Mouse (Mus musculus): Measurements from ENCODE around the gene Samd14. TPM values are rescaled to one million over a fixed set of nuclear protein-coding genes. Genes with fewer than 3 reads are reported as not detected.
"Not testable (repeated sequence)": the region's sequence is repeated elsewhere in the genome, so short reads cannot be mapped to it uniquely, and the experiment has no call there.

The Samd14 gene
- total RNA-seq (2014; fragmentation: Nextera tagmentation) (69.9 and 89.1 TPM in 2 replicates), total RNA-seq (2017) (29.0 and 30.8 TPM in 2 replicates)

DNA sequence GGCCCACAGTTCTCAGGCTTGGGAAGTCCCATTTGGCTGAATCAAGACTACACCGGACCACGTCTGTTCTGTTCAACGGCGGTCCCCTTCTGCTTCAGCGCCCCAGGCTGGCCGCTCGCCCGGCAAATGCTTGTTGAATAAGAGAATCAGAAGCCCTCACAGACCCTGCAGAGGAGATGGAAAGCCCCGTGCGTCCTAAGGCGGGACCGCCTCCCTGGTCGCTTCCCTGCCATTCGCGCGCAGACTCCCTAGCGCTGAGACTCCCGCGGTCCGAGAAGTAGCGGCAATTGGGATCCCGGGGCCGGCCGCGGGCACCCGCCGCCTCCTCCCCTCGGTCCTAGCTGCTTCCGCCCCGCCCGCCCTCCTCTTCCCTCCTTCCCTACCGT lies at the start of gene Samd14:
Samd14 (plus strand) TSS at position 251 of the 386 bp plus-strand sequence.
- peak; percentile 20; the same call in 1 of the 2 replicates for ATAC-seq (replicated peaks; ENCODE audit: low FRiP score, low TSS enrichment, poor library complexity, severe bottlenecking)

DNA sequence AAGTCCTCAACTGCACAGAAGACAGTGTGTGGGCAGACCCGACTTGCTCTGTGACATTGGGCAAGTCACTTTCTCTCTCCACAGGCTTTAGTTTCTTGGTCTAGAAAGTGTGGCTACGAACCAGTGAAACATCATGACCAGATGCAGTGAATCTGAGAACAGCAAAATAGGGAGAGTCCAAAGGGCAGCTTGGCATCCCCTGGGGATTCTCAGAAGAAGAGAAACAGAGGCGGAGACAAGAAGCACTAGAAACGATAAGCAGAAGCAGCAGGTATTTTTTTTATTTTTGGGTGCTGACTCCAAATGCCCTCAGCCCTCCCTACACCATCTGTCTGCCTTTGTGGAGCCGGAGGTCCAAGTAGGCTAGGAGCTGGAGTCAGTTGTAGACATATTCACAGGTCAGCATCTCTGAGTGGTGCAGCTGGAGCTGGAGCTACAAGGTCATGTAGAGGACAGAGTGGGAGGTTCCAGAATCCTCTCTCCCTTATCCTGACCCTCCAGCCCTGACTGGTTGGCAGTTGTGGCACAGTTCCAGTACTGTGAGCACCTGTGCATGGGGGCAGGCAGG lies 47.1 kb upstream of the Samd14 start:
- no peak for ATAC-seq (replicated peaks; ENCODE audit: low FRiP score, low TSS enrichment, poor library complexity, severe bottlenecking)

- peak; percentile 36; the same call in 1 of the 2 replicates for ATAC-seq (replicated peaks; ENCODE audit: low FRiP score, low TSS enrichment, poor library complexity, severe bottlenecking)
These were observed 42.3 kb upstream of the Samd14 start, which contains the start of gene Hils1 for GRCm38 (mm10) chr11:94967419-94967818. Gene Hils1 (plus strand): TSS chr11:94967593.

DNA sequence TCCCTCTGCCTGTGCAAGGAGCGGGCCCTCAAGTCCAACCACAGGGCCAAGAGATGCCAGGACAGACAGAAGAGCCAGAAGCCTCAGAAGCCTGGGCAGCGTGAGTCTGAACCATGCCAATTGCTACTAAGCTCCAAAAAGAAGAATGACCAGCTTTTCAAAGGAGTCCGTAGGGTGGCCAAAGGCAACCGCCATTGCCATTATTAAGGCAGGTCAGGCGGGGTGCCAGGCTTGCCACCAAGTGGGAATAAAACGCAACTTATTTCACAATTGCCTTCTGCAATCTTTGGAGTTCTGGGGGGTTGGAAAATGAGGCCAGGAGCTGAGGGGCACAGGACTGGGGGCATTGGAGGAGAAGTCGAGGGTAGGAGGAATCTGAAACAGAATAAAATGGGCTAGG lies 41.5 kb upstream of the Samd14 start:
- ATAC-seq (replicated peaks; ENCODE audit: low FRiP score, low TSS enrichment, poor library complexity, severe bottlenecking), result no peak

GRCm38 (mm10) chr11:94969709-94970108 lies 40.0 kb upstream of the Samd14 start:
- ATAC-seq (replicated peaks; ENCODE audit: low FRiP score, low TSS enrichment, poor library complexity, severe bottlenecking), result not testable (repeated sequence)

GRCm38 (mm10) chr11:94970210-94970943 lies 39.3 kb upstream of the Samd14 start:
- ATAC-seq (replicated peaks; ENCODE audit: low FRiP score, low TSS enrichment, poor library complexity, severe bottlenecking), result peak; percentile 47; the same call in 1 of the 2 replicates

DNA sequence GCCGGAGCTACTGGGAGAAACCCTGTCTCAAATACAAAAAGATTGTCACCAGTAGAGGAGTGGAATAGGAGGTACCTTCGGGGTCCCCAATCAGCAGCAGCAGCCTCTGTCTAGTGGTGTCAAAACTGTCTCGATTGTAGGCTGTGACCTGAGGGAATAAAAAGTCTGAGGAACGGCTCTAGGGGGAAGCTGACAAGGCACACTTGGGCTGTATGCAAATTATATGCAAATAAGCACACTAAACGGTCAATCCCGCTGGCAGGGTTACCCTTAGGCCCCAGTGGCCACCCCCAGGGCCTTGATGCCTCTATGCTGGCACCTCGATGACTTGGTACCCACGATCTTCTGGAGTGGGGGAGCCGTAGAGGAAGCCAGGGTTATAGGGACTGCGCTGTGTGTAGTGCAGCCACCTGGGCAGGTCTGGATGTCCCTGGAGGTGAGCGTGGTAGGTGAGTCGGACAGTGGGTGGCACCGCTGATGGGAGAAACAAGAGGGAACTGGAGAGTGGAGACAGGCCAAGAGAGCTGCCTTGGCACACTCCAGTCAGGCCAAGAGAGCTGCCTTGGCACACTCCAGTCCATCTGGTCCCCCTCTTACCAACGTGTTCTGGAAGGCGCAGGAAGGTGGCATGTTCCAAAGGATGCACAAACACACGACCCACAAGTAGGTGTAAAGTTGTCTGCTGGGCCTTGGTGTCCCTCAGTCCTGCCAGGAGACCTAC lies 37.6 kb upstream of the Samd14 start:
- ATAC-seq (replicated peaks; ENCODE audit: low FRiP score, low TSS enrichment, poor library complexity, severe bottlenecking), result no peak

DNA sequence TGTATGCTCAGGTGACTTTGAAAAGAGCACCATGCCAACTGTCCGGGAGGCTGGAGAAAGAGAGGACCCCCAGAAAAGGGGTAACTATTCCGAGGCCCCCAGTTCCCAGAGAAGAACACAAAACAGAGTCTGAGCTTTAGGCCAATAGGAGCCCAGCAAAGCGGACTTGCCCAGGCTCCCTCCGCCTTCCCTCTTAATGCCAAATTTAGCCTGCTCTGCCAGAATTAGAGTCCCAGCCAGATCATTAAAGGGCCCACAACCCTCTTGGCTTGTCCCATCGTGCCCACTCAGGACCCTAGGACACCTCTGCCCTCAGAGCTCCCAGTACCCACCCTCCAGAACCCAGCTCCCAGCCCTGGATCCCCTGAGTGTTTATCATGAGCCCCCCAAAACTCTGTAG lies 36.8 kb upstream of the Samd14 start:
- ATAC-seq (replicated peaks; ENCODE audit: low FRiP score, low TSS enrichment, poor library complexity, severe bottlenecking), result no peak

GRCm38 (mm10) chr11:94973313-94973712 lies 36.4 kb upstream of the Samd14 start:
- no peak for ATAC-seq (replicated peaks; ENCODE audit: low FRiP score, low TSS enrichment, poor library complexity, severe bottlenecking)

GRCm38 (mm10) chr11:94974951-94975350 lies 34.7 kb upstream of the Samd14 start:
- ATAC-seq (replicated peaks; ENCODE audit: low FRiP score, low TSS enrichment, poor library complexity, severe bottlenecking), result no peak

DNA sequence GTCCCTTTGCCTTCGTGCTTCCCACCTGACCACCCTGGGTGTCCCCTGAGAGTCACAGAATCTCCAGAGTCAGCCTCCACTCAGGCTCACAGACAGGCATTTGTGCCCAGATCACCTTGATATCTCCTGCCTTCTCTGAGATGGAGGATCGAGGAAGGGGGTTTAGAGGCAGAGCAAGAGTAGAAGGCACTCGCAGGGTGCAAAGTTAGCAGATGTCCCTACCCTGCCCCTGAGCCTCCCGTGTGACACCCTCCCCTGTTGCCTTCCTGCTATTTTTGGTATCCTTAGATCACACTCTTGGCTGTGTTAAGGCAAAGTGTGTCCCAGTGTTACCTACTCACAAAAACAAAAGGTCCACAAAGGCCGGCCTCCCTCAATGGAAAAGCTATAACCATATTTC lies 33.5 kb upstream of the Samd14 start, which contains the start of gene Sgca:
Sgca (minus strand) TSS at position 129 of the 400 bp plus-strand sequence.
- ATAC-seq (replicated peaks; ENCODE audit: low FRiP score, low TSS enrichment, poor library complexity, severe bottlenecking), result no peak

GRCm38 (mm10) chr11:94978178-94978915 lies 31.3 kb upstream of the Samd14 start:
- ATAC-seq (replicated peaks; ENCODE audit: low FRiP score, low TSS enrichment, poor library complexity, severe bottlenecking), result peak; percentile 32; the same call in 1 of the 2 replicates

DNA sequence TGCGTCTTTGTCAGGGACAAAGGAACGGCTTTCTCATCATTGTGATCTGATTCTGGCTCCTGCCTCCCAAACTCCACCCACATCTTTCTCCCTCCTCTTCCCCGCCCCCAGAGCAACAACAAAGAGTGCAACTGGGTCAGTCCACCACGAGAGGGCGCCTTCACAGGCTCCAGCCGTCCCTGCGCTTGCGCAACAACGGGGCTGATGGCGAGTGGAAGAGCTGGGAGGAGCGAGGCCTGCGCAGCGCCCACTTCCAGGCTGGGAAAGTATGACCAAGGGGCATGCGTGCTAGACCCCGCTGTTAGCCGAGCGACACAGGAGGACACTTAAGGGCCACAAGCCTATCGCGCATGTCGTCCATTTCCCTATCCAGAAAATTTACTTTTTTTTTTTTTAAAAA lies 30.7 kb upstream of the Samd14 start:
- peak; percentile 90 for ATAC-seq (replicated peaks; ENCODE audit: low FRiP score, low TSS enrichment, poor library complexity, severe bottlenecking)

GRCm38 (mm10) chr11:94979462-94980179 lies 30.1 kb upstream of the Samd14 start:
- ATAC-seq (replicated peaks; ENCODE audit: low FRiP score, low TSS enrichment, poor library complexity, severe bottlenecking), result peak; percentile 64

- ATAC-seq (replicated peaks; ENCODE audit: low FRiP score, low TSS enrichment, poor library complexity, severe bottlenecking), result no peak
These were observed 24.5 kb upstream of the Samd14 start for GRCm38 (mm10) chr11:94985140-94985539.

- ATAC-seq (replicated peaks; ENCODE audit: low FRiP score, low TSS enrichment, poor library complexity, severe bottlenecking), result no peak
These were observed 23.9 kb upstream of the Samd14 start for GRCm38 (mm10) chr11:94985822-94986221.

DNA sequence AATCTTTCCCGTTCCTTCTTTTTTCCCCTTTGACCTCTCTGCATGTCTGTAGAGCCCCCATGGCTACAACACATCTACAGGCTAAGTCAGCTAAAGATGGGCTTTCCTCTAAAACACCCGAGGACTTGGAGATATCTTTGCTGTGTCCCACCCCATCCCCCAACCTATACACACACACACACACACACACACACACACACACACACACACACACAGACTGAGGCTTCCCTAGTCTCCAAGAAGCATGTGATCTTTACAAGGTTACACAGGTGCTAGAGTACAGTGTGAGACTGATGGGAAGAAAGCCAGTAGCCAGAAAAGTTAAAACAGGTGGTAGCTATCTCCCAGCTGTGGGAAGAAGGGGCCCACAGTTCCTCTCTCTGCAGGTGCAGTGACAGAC lies 23.2 kb upstream of the Samd14 start:
- ATAC-seq (replicated peaks; ENCODE audit: low FRiP score, low TSS enrichment, poor library complexity, severe bottlenecking), result no peak

- ATAC-seq (replicated peaks; ENCODE audit: low FRiP score, low TSS enrichment, poor library complexity, severe bottlenecking), result no peak
These were observed 22.3 kb upstream of the Samd14 start for GRCm38 (mm10) chr11:94987341-94987740.

- peak; percentile 24; the same call in 1 of the 2 replicates for ATAC-seq (replicated peaks; ENCODE audit: low FRiP score, low TSS enrichment, poor library complexity, severe bottlenecking)
These were observed 21.8 kb upstream of the Samd14 start for GRCm38 (mm10) chr11:94987851-94988250.

All from megakaryocyte-erythroid progenitor cell, adult 5-6 weeks (primary cell).